Mouse (Mus musculus) forebrain, embryonic 13.5 days (tissue): ENCODE data around the gene Pitpnm1. TPM values are rescaled to one million over a fixed set of nuclear protein-coding genes. Genes with fewer than 3 reads are reported as not detected.
"Not testable (repeated sequence)": the region's sequence is repeated elsewhere in the genome, so short reads cannot be mapped to it uniquely, and the experiment has no call there.

ENCODE experiments used
- ATAC-seq: fragments of 200-750 bp; cut with Nextera tagmentation; 2 replicates; pipeline ENCODE4 v1.8.0; 2017
- H3K27ac ChIP-seq: fragments of 300-500 bp; sonication (generic); 2 replicates; pipeline ENCODE4 v1.5.1; 2015; ENCODE audit warnings: inconsistent platforms, mild to moderate bottlenecking, moderate library complexity
- H3K27me3 ChIP-seq: fragments of 300-500 bp; sonication (generic); 2 replicates; pipeline ENCODE4 v1.6.1; 2015; ENCODE audit warnings: mild to moderate bottlenecking, inconsistent platforms
- H3K36me3 ChIP-seq: fragments of 300-500 bp; sonication (generic); 2 replicates; pipeline ENCODE4 v1.6.1; 2015; ENCODE audit warnings: mild to moderate bottlenecking, inconsistent platforms; ENCODE audit not compliant: poor library complexity, severe bottlenecking
- H3K4me1 ChIP-seq: fragments of 300-500 bp; sonication (generic); 2 replicates; pipeline ENCODE4 v1.6.1; 2015; ENCODE audit warnings: inconsistent platforms
- H3K4me2 ChIP-seq: fragments of 300-500 bp; sonication (generic); 2 replicates; pipeline ENCODE4 v1.6.1; 2015; ENCODE audit warnings: inconsistent platforms, mild to moderate bottlenecking, moderate library complexity
- H3K4me3 ChIP-seq: fragments of 300-500 bp; sonication (generic); 2 replicates; pipeline ENCODE4 v1.5.1; 2015; ENCODE audit warnings: mild to moderate bottlenecking, inconsistent platforms
- H3K9ac ChIP-seq: fragments of 300-500 bp; sonication (generic); 2 replicates; pipeline ENCODE4 v1.6.1; 2015; ENCODE audit warnings: mild to moderate bottlenecking, inconsistent platforms
- H3K9me3 ChIP-seq: fragments of 300-500 bp; sonication (generic); replicated peaks from 2 replicates; pipeline ENCODE4 v1.6.1; 2016; ENCODE audit warnings: inconsistent platforms
- WGBS: fragments of 180-500 bp; shearing (Covaris S2); methylation state at CpG from one replicate; pipeline ENCODE4 v1.1.7; 2015; 5-methylcytosine and 5-hydroxymethylcytosine counted together
- polyA plus RNA-seq: library from polyadenylated mRNA; unstranded; fragments of >200 nt; fragmentation: Nextera tagmentation; extraction: Ambion mirVana; gene quantifications from 2 replicates; pipeline ENCODE4 v1.2.1, GENCODE M21; 2015

Pitpnm1 gene
- polyA plus RNA-seq, 1 experiment from 2014 or later = 21.1 TPM

- no peaks in the 10 kb centered on the region; the same call in 1 of the 2 replicates for H3K4me1 ChIP-seq
- no peak for ATAC-seq
- peaks cover 80% of the 10 kb centered on the region for H3K36me3 ChIP-seq
- no peaks in the 10 kb centered on the region for H3K9me3 ChIP-seq
- no peak overlapping the region for H3K9ac ChIP-seq
- H3K4me2 ChIP-seq = no peak overlapping the region
- H3K4me3 ChIP-seq = no peak overlapping the region
- WGBS = 94% methylated on average over 10 of the region's 10 CpGs
- H3K27ac ChIP-seq = no peak overlapping the region
- H3K27me3 ChIP-seq = no peaks in the 10 kb centered on the region
These were observed 14.8 kb downstream of the Pitpnm1 start for GRCm38 (mm10) chr19:4114551-4114950.

DNA sequence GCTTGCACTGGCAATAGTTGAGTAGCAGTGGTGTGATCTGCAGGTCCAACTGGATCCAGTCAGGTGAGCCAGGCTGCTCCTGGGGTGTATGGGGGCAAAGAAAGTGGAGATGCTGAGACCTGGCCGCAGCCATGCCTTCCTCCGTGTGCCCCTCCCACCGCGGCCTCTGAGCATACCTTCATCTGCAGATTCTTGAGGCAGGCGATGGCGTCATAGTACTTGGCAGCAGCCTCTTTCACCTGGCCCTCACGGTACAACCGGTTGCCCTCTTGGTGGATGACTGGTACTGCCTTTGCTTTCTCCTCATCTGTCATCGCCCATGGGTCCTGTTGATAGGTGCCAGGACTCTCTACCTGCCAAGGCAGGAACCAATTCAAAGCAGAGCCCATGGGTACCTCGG, 15.3 kb downstream of the Pitpnm1 start:
- H3K4me3 ChIP-seq = no peak overlapping the region
- H3K4me2 ChIP-seq = no peak overlapping the region
- H3K27ac ChIP-seq = no peak overlapping the region
- H3K27me3 ChIP-seq = no peaks in the 10 kb centered on the region
- no peaks in the 10 kb centered on the region for H3K9me3 ChIP-seq
- WGBS = 96% methylated on average over 10 of the region's 10 CpGs
- H3K36me3 ChIP-seq = peaks cover 78% of the 10 kb centered on the region
- H3K4me1 ChIP-seq = peaks cover 2% of the 10 kb centered on the region; the same call in 1 of the 2 replicates
- no peak for ATAC-seq
- no peak overlapping the region; the same call in 1 of the 2 replicates for H3K9ac ChIP-seq

- no peak overlapping the region for H3K27ac ChIP-seq
- no peak for ATAC-seq
- H3K4me1 ChIP-seq = peaks cover 8% of the 10 kb centered on the region
- 84% methylated on average over 11 of the region's 11 CpGs for WGBS
- H3K27me3 ChIP-seq = no peaks in the 10 kb centered on the region
- H3K9ac ChIP-seq = no peak overlapping the region
- H3K4me3 ChIP-seq = no peak overlapping the region
- H3K4me2 ChIP-seq = no peak overlapping the region
- H3K9me3 ChIP-seq = no peaks in the 10 kb centered on the region
- H3K36me3 ChIP-seq = peaks cover 73% of the 10 kb centered on the region
These were observed 16.0 kb downstream of the Pitpnm1 start for GRCm38 (mm10) chr19:4115816-4116215.

DNA sequence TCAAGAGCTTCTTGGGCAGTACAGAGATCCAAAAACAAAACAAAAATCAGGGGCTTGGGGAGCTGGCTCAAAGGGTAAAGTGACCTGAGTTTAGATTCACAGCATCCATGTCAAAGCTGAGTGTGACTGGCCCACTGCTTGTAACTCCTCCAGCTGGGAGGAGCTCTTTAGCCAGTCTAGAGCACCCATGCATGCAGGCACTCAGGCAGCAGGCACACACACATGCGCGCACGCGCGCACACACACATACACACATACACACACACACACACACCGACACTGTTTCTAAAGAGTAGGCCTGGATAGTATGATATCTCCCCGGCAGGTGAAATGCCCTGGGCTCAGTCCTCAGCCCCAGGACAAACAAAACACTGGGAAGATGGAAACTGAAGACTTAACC, 17.2 kb downstream of the Pitpnm1 start:
- H3K4me2 ChIP-seq = no peak overlapping the region
- H3K9me3 ChIP-seq = no peaks in the 10 kb centered on the region
- H3K27ac ChIP-seq = no peak overlapping the region
- 96% methylated on average over 7 of the region's 7 CpGs for WGBS
- no peaks in the 10 kb centered on the region for H3K27me3 ChIP-seq
- H3K4me3 ChIP-seq = no peak overlapping the region
- peaks cover 61% of the 10 kb centered on the region for H3K36me3 ChIP-seq
- no peak for ATAC-seq
- peaks cover 10% of the 10 kb centered on the region for H3K4me1 ChIP-seq
- H3K9ac ChIP-seq = no peak overlapping the region

DNA sequence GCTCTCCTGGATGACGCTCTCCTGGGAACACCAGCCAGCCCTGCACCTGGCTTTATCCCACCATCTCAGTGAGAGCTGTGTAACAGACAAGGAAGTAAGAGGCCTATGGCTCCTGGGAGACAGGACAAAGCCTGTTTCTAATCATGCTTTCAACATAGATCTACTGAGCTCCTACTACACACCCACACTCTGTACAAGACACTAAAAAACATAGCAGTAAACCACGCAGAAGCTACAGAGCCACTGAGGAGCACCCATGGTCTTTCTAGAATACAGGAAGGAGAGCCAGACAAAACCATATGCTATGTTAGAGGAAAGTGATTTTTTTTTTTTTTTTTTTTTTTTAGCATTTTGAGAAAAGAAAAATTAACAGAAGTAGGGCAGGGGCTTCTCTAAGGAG, 18.6 kb downstream of the Pitpnm1 start:
- H3K27ac ChIP-seq = no peak overlapping the region
- peaks cover 10% of the 10 kb centered on the region for H3K4me1 ChIP-seq
- H3K9ac ChIP-seq = no peak overlapping the region
- H3K9me3 ChIP-seq = no peaks in the 10 kb centered on the region
- H3K4me2 ChIP-seq = no peak overlapping the region
- WGBS = 92% methylated on average over 2 of the region's 2 CpGs
- no peak for ATAC-seq
- no peak overlapping the region for H3K4me3 ChIP-seq
- no peaks in the 10 kb centered on the region for H3K27me3 ChIP-seq
- peaks cover 48% of the 10 kb centered on the region for H3K36me3 ChIP-seq

- H3K9me3 ChIP-seq = no peaks in the 10 kb centered on the region
- no peaks in the 10 kb centered on the region for H3K27me3 ChIP-seq
- no peak overlapping the region for H3K27ac ChIP-seq
- no peak overlapping the region for H3K4me3 ChIP-seq
- no peak overlapping the region for H3K9ac ChIP-seq
- H3K4me1 ChIP-seq = peaks cover 10% of the 10 kb centered on the region
- no peak for ATAC-seq
- H3K4me2 ChIP-seq = peak overlapping the region; percentile 59
- peaks cover 32% of the 10 kb centered on the region for H3K36me3 ChIP-seq
- 91% methylated on average over 6 of the region's 6 CpGs for WGBS
These were observed 20.1 kb downstream of the Pitpnm1 start for GRCm38 (mm10) chr19:4119716-4120487.

GRCm38 (mm10) chr19:4120496-4120895, 20.7 kb downstream of the Pitpnm1 start:
- Histone ChIP-seq H3K36me3 (peaks cover 26% of the 10 kb centered on the region), H3K4me1 (peaks cover 14% of the 10 kb centered on the region), H3K27me3 (no peaks in the 10 kb centered on the region), H3K4me3 (peak overlapping the region; percentile 48; the same call in 1 of the 2 replicates), H3K9ac (no peak overlapping the region), H3K27ac (no peak overlapping the region), H3K9me3 (no peaks in the 10 kb centered on the region), H3K4me2 (peak overlapping the region; percentile 59)
- WGBS = 94% methylated on average over 2 of the region's 2 CpGs
- no peak for ATAC-seq

DNA sequence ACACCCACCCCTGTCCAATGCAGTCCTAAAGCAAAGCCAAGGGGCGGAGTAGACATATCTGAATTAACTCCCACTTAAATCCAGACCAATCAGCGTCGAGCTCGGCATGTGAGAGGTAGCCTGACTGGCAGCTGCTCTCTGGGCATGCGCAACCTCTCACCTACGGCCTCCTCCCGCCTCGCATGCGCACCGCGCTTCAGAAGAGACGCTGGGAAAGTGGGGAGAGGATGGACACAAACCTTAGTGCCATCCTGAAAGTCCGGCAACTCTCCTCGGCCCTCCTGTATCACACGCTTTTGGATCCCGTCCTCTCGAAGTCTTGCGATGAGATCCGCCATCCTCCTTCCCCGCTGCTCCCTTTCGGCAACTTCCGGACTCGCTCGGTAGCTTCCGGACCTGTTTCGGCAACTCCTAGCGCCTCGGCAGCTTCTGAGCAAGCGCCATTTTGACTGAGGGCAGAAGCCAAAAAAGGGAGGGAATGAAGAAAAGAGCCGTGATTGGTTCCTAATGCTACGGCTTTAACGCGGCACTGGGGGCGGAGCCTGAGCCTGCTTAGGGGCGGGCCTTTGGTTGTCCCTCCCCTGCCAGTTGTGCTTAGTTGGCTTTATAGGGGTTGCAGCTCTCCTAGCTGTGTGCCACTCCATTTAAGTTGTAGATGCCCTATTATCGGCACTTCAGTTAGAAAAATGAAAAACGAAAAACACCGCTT, 21.5 kb downstream of the Pitpnm1 start:
- WGBS = 4% methylated on average over 38 of the region's 38 CpGs
- Histone ChIP-seq H3K4me3 (peak overlapping the region; percentile 48), H3K36me3 (peaks cover 19% of the 10 kb centered on the region), H3K4me2 (peak overlapping the region; percentile 59), H3K9ac (peak overlapping the region; percentile 66), H3K4me1 (peaks cover 14% of the 10 kb centered on the region), H3K9me3 (no peaks in the 10 kb centered on the region), H3K27me3 (no peaks in the 10 kb centered on the region), H3K27ac (peak overlapping the region; percentile 83)
- ATAC-seq = peak; percentile 85

DNA sequence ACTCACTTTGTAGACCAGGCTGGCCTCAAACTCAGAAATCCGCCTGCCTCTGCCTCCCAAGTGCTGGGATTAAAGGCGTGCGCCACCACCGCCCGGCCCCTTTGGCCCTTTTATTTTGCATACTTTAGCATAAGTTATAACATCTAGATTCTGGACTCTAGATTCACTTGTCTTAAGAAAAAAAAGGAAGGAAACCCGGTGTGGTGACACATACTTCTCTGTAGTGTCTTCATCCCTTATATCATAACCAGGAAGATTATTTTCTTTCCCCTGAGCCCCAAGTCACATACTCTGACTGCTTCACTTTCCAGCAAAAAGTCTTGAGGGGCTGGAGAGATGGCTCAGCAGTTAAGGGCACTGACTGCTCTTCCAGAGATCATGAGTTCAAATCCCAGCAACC, 22.1 kb downstream of the Pitpnm1 start:
- WGBS = 63% methylated on average over 6 of the region's 6 CpGs
- H3K27ac ChIP-seq, ATAC-seq, H3K27me3 ChIP-seq, H3K4me3 ChIP-seq, H3K9ac ChIP-seq, H3K9me3 ChIP-seq: not testable (repeated sequence)
- peak overlapping the region; percentile 59; the same call in 1 of the 2 replicates for H3K4me2 ChIP-seq
- peaks cover 13% of the 10 kb centered on the region for H3K36me3 ChIP-seq
- peaks cover 20% of the 10 kb centered on the region for H3K4me1 ChIP-seq

- peaks cover 10% of the 10 kb centered on the region for H3K36me3 ChIP-seq
- no peak for ATAC-seq
- H3K4me1 ChIP-seq = peaks cover 28% of the 10 kb centered on the region
- H3K9me3 ChIP-seq = no peaks in the 10 kb centered on the region
- H3K4me3 ChIP-seq = no peak overlapping the region
- no peak overlapping the region for H3K9ac ChIP-seq
- H3K27me3 ChIP-seq = no peaks in the 10 kb centered on the region
- H3K4me2 ChIP-seq = no peak overlapping the region
- 85% methylated on average over 7 of the region's 7 CpGs for WGBS
- no peak overlapping the region for H3K27ac ChIP-seq
These were observed 22.9 kb downstream of the Pitpnm1 start for GRCm38 (mm10) chr19:4122411-4123370.

DNA sequence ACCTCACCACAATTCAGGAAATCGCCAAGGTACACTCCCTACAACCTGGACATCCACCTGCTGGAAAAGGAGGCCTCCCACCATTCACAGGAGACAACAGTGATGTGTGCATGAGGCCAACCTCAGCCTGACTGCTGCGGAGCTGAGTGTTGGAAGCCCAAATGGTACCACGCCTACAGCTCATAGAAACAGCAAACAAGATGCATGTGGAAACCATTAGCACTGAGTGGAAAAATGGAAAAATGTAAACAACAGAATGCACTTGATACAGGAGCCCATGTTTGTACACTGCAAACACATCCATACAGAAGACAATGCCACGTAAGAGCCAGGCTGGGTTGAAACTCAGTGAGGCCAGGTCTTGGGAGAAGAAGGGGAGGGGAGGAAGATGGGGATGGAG, 24.6 kb downstream of the Pitpnm1 start:
- Histone ChIP-seq H3K9me3 (no peaks in the 10 kb centered on the region), H3K36me3 (peaks cover 22% of the 10 kb centered on the region), H3K4me3 (no peak overlapping the region), H3K27me3 (no peaks in the 10 kb centered on the region), H3K4me2 (no peak overlapping the region), H3K27ac (no peak overlapping the region), H3K4me1 (peaks cover 29% of the 10 kb centered on the region), H3K9ac (no peak overlapping the region)
- whole genome bisulfite sequencing = 90% methylated on average over 4 of the region's 4 CpGs
- no peak for ATAC-seq
